Mouse (Mus musculus) embryonic facial prominence, embryonic 15.5 days (tissue): ENCODE measurements around the gene Tspan11. TPM values are rescaled to one million over a fixed set of nuclear protein-coding genes. Genes with fewer than 3 reads are reported as not detected.

Experiments
- ATAC-seq: fragments of 200-750 bp; cut with Nextera tagmentation; 2 replicates; pipeline ENCODE4 v1.8.0; 2017; ENCODE audit warnings: low read depth, moderate TSS enrichment; ENCODE audit not compliant: insufficient number of reproducible peaks, low FRiP score, low TSS enrichment
- H3K27ac ChIP-seq: fragments of 300-500 bp; sonication (generic); replicated peaks from 2 replicates; pipeline ENCODE4 v1.5.1; 2015; ENCODE audit warnings: mild to moderate bottlenecking, inconsistent platforms
- H3K27me3 ChIP-seq: fragments of 300-500 bp; sonication (generic); 2 replicates; pipeline ENCODE4 v1.6.1; 2015; ENCODE audit warnings: inconsistent platforms
- H3K36me3 ChIP-seq: fragments of 300-500 bp; sonication (generic); 2 replicates; pipeline ENCODE4 v1.6.1; 2015; ENCODE audit warnings: mild to moderate bottlenecking, inconsistent platforms
- H3K4me1 ChIP-seq: fragments of 300-500 bp; sonication (generic); 2 replicates; pipeline ENCODE4 v1.6.1; 2015; ENCODE audit warnings: inconsistent platforms
- H3K4me2 ChIP-seq: fragments of 300-500 bp; sonication (generic); replicated peaks from 2 replicates; pipeline ENCODE4 v1.6.1; 2015; ENCODE audit warnings: mild to moderate bottlenecking, inconsistent platforms
- H3K4me3 ChIP-seq: fragments of 300-500 bp; sonication (generic); replicated peaks from 2 replicates; pipeline ENCODE4 v1.5.1; 2015; ENCODE audit warnings: mild to moderate bottlenecking, inconsistent platforms
- H3K9ac ChIP-seq: fragments of 300-500 bp; sonication (generic); 2 replicates; pipeline ENCODE4 v1.6.1; 2015; ENCODE audit warnings: inconsistent platforms
- H3K9me3 ChIP-seq: fragments of 300-500 bp; sonication (generic); replicated peaks from 2 replicates; pipeline ENCODE4 v1.6.1; 2016; ENCODE audit warnings: inconsistent platforms
- WGBS: fragments of 180-500 bp; shearing (Covaris S2); methylation state at CpG from one replicate; pipeline ENCODE4 v1.1.7; 2015; 5-methylcytosine and 5-hydroxymethylcytosine counted together
- polyA plus RNA-seq: library from polyadenylated mRNA; unstranded; fragments of >200 nt; fragmentation: Nextera tagmentation; extraction: Ambion mirVana; gene quantifications from 2 replicates; pipeline ENCODE4 v1.2.1, GENCODE M21; 2015

The Tspan11 gene
- polyA plus RNA-seq, 1 experiment from 2014 or later: 29.6 TPM

GRCm38 (mm10) chr6:127933841-127934240 lies 46.5 kb downstream of the Tspan11 start:
- Histone ChIP-seq H3K4me1 (peaks cover 23% of the 10 kb centered on the region), H3K36me3 (peaks cover 11% of the 10 kb centered on the region), H3K27ac (no peak overlapping the region), H3K27me3 (no peaks in the 10 kb centered on the region), H3K4me2 (no peak overlapping the region), H3K4me3 (no peak overlapping the region), H3K9me3 (no peaks in the 10 kb centered on the region), H3K9ac (no peak overlapping the region)
- 76% methylated on average over 5 of the region's 5 CpGs for WGBS
- no peak for ATAC-seq

DNA sequence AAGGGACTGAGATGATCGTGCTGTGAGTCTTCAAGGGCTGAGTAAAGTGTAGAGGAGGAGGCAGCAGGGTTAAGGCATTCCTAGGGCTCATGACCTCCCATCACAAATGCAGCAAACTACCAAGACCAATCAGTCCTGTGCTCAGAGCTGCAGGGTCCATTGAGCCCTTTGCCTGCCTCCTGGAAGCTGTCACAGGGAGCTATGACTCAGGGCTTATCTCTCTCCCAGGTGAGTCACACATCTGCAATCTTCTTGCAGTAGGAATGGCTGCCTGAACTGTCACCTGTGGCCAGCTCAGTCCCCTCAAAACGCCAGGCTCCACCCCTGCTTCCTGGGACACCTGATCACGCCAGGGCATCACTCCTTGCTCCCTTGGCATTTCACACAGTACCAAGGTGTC lies 47.7 kb downstream of the Tspan11 start:
- no peaks in the 10 kb centered on the region for H3K9me3 ChIP-seq
- no peak for ATAC-seq

GRCm38 (mm10) chr6:127942421-127942820 lies 55.0 kb downstream of the Tspan11 start:
- Histone ChIP-seq H3K4me3 (no peak overlapping the region), H3K27ac (no peak overlapping the region), H3K9me3 (no peaks in the 10 kb centered on the region), H3K9ac (no peak overlapping the region), H3K36me3 (0 out of 2 replicates have a peak, but pooled peaks cover 17% of the 10 kb centered on the region), H3K4me1 (no peaks in the 10 kb centered on the region), H3K4me2 (no peak overlapping the region), H3K27me3 (no peaks in the 10 kb centered on the region)
- 80% methylated on average over 8 of the region's 8 CpGs for WGBS
- no peak for ATAC-seq

More for the DNA sequence above, 47.7 kb downstream of the Tspan11 start:
- peaks cover 23% of the 10 kb centered on the region for H3K4me1 ChIP-seq
- H3K36me3 ChIP-seq: peaks cover 16% of the 10 kb centered on the region
- H3K27ac ChIP-seq: no peak overlapping the region
- no peak overlapping the region for H3K4me3 ChIP-seq
- no peaks in the 10 kb centered on the region for H3K27me3 ChIP-seq
- WGBS: 85% methylated on average over 3 of the region's 3 CpGs
- H3K4me2 ChIP-seq: no peak overlapping the region
- H3K9ac ChIP-seq: no peak overlapping the region

GRCm38 (mm10) chr6:127945725-127946124 lies 58.3 kb downstream of the Tspan11 start:
- ATAC-seq: peak; percentile 66; the same call in 1 of the 2 replicates
- no peak overlapping the region for H3K4me3 ChIP-seq
- H3K9ac ChIP-seq: no peak overlapping the region
- H3K9me3 ChIP-seq: no peaks in the 10 kb centered on the region
- H3K27ac ChIP-seq: no peak overlapping the region
- H3K4me1 ChIP-seq: no peaks in the 10 kb centered on the region
- H3K4me2 ChIP-seq: no peak overlapping the region
- 54% methylated on average over 9 of the region's 9 CpGs for WGBS
- H3K27me3 ChIP-seq: no peaks in the 10 kb centered on the region
- H3K36me3 ChIP-seq: 0 out of 2 replicates have a peak, but pooled peaks cover 12% of the 10 kb centered on the region

DNA sequence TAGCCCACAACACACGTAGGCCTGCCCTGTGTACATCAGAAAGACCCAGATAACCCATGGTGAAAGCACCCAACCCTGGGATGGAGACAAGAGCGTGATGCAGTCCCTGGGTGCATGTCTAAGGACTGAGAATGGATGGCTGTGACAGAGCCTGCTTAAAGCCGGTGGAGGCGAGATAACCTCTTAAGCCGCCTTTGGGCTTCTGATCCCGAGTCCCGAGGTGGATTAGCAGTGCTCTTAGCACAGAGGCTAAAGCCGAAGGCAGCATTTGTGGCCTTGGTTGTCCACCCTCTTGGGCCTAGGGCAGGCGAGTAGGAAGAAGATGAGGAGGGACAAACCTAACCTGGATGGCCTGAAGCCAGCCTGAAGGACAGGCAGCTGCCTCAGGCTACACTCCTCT lies 61.3 kb downstream of the Tspan11 start:
- ATAC-seq: no peak
- 81% methylated on average over 9 of the region's 9 CpGs for WGBS
- 0 out of 2 replicates have a peak, but pooled peaks cover 6% of the 10 kb centered on the region for H3K36me3 ChIP-seq

GRCm38 (mm10) chr6:127949885-127950284 lies 62.5 kb downstream of the Tspan11 start:
- ATAC-seq: no peak
- no peak overlapping the region for H3K4me3 ChIP-seq
- no peaks in the 10 kb centered on the region for H3K9me3 ChIP-seq
- 83% methylated on average over 7 of the region's 7 CpGs for WGBS
- H3K9ac ChIP-seq: no peak overlapping the region
- H3K4me1 ChIP-seq: no peaks in the 10 kb centered on the region
- no peak overlapping the region for H3K4me2 ChIP-seq
- H3K27ac ChIP-seq: no peak overlapping the region
- H3K27me3 ChIP-seq: no peaks in the 10 kb centered on the region
- 0 out of 2 replicates have a peak, but pooled peaks cover 6% of the 10 kb centered on the region for H3K36me3 ChIP-seq

More for the DNA sequence above, 61.3 kb downstream of the Tspan11 start:
- Histone ChIP-seq H3K4me2 (no peak overlapping the region), H3K27me3 (no peaks in the 10 kb centered on the region), H3K9me3 (no peaks in the 10 kb centered on the region), H3K4me3 (no peak overlapping the region), H3K27ac (no peak overlapping the region), H3K9ac (no peak overlapping the region), H3K4me1 (no peaks in the 10 kb centered on the region)

- H3K4me1 ChIP-seq: 0 out of 2 replicates have a peak, but pooled peaks cover 2% of the 10 kb centered on the region
- H3K4me2 ChIP-seq: no peak overlapping the region
- H3K9ac ChIP-seq: no peak overlapping the region
- no peaks in the 10 kb centered on the region for H3K9me3 ChIP-seq
- H3K36me3 ChIP-seq: no peaks in the 10 kb centered on the region
- ATAC-seq: 0 out of 2 replicates have a peak, but pooled peaks have one; percentile 5
- 78% methylated on average over 4 of the region's 4 CpGs for WGBS
- no peak overlapping the region for H3K4me3 ChIP-seq
- no peaks in the 10 kb centered on the region for H3K27me3 ChIP-seq
- no peak overlapping the region for H3K27ac ChIP-seq
These were observed 65.7 kb downstream of the Tspan11 start for GRCm38 (mm10) chr6:127953071-127953470.

GRCm38 (mm10) chr6:127956172-127956571 lies 68.8 kb downstream of the Tspan11 start:
- no peak for ATAC-seq
- Histone ChIP-seq H3K4me3 (no peak overlapping the region), H3K36me3 (peaks cover 2% of the 10 kb centered on the region; the same call in 1 of the 2 replicates), H3K9me3 (no peaks in the 10 kb centered on the region), H3K27me3 (no peaks in the 10 kb centered on the region), H3K4me1 (0 out of 2 replicates have a peak, but pooled peaks cover 2% of the 10 kb centered on the region), H3K27ac (no peak overlapping the region), H3K9ac (no peak overlapping the region), H3K4me2 (no peak overlapping the region)
- 74% methylated on average over 5 of the region's 5 CpGs for WGBS

GRCm38 (mm10) chr6:127960203-127960602 lies 72.8 kb downstream of the Tspan11 start:
- H3K9ac ChIP-seq: no peak overlapping the region
- WGBS: 84% methylated on average over 1 of the region's 1 CpGs

GRCm38 (mm10) chr6:127965497-127965896 lies 78.1 kb downstream of the Tspan11 start:
- Histone ChIP-seq H3K4me2 (no peak overlapping the region), H3K9ac (no peak overlapping the region), H3K4me3 (no peak overlapping the region), H3K4me1 (peaks cover 24% of the 10 kb centered on the region), H3K27me3 (no peaks in the 10 kb centered on the region), H3K27ac (no peak overlapping the region), H3K9me3 (no peaks in the 10 kb centered on the region), H3K36me3 (peaks cover 56% of the 10 kb centered on the region)
- ATAC-seq: no peak
- 38% methylated on average over 8 of the region's 8 CpGs for WGBS

More at GRCm38 (mm10) chr6:127960203-127960602, 72.8 kb downstream of the Tspan11 start:
- Histone ChIP-seq H3K36me3 (peaks cover 42% of the 10 kb centered on the region), H3K4me2 (no peak overlapping the region), H3K4me3 (no peak overlapping the region), H3K27me3 (no peaks in the 10 kb centered on the region), H3K27ac (no peak overlapping the region), H3K9me3 (no peaks in the 10 kb centered on the region), H3K4me1 (0 out of 2 replicates have a peak, but pooled peaks cover 2% of the 10 kb centered on the region)
- no peak for ATAC-seq

DNA sequence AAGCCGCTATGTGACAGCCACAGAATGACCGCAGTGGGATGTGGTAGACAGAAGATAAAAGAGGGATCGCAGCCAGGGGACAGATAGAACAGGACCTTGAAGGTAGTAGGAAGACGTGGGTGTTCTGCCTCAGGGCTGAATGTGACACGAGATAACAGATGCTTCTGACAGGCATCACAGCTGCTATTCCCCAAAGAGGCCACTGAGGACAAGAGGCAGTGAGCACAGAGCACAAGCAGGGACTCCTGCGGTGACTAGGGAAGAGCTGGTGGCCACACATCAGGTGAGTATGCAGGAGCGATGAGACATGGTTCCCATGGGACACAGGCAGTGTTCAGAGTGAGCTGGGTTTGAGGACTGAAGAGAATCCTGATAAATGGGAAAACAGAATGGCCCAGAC lies 82.3 kb downstream of the Tspan11 start:
- Histone ChIP-seq H3K9ac (no peak overlapping the region), H3K9me3 (no peaks in the 10 kb centered on the region), H3K4me1 (peaks cover 38% of the 10 kb centered on the region), H3K4me3 (no peak overlapping the region), H3K27me3 (no peaks in the 10 kb centered on the region), H3K27ac (no peak overlapping the region), H3K4me2 (no peak overlapping the region), H3K36me3 (peaks cover 19% of the 10 kb centered on the region)
- no peak for ATAC-seq
- WGBS: 66% methylated on average over 7 of the region's 7 CpGs

DNA sequence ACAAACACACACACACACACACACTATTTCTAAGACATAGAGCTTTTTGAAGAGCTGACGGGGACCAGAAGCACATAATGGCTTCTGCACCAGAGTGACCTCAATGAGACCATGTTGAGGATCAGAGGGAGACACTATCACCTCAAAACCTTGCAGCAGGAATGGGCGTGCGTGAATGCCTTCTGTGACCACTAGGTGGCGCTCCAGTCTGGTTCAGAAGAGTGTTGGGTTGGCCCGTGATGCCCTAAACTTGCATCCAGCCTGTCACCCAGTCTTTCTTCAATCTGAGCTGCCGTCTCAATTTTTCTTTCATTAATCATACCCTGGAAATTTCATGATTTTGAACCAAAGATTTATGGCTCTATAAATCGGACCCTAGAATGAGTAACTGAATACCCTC lies 82.7 kb downstream of the Tspan11 start:
- peak; percentile 47; the same call in 1 of the 2 replicates for ATAC-seq

More for the DNA sequence above, 82.7 kb downstream of the Tspan11 start:
- Histone ChIP-seq H3K9ac (no peak overlapping the region), H3K4me1 (peaks cover 38% of the 10 kb centered on the region), H3K4me3 (no peak overlapping the region), H3K9me3 (no peaks in the 10 kb centered on the region), H3K4me2 (no peak overlapping the region), H3K27ac (no peak overlapping the region), H3K36me3 (peaks cover 15% of the 10 kb centered on the region), H3K27me3 (no peaks in the 10 kb centered on the region)
- WGBS: 9% methylated on average over 7 of the region's 7 CpGs
